Mouse (Mus musculus): ENCODE results near the gene Ap3s2.

Gene Ap3s2

GRCm38 (mm10) chr7:79890436-79891221 is 29.8 kb downstream of the Ap3s2 start:
- no peak for DNase-seq (ENCODE audit: low spot score in 2 of 2)

GRCm38 (mm10) chr7:79888603-79889002 is 31.8 kb downstream of the Ap3s2 start:
- no peak for DNase-seq (ENCODE audit: low spot score in 2 of 2)

GRCm38 (mm10) chr7:79883613-79884334 is 36.7 kb downstream of the Ap3s2 start:
- DNase-seq (ENCODE audit: low spot score in 2 of 2), result no peak

- DNase-seq (ENCODE audit: low spot score in 2 of 2), result no peak
Measured at GRCm38 (mm10) chr7:79881901-79882300, 38.5 kb downstream of the Ap3s2 start.

- DNase-seq (ENCODE audit: low spot score in 2 of 2), result no peak
Measured at GRCm38 (mm10) chr7:79880998-79881397, 39.5 kb downstream of the Ap3s2 start.

GRCm38 (mm10) chr7:79880033-79880432 is 40.4 kb downstream of the Ap3s2 start:
- no peak for DNase-seq (ENCODE audit: low spot score in 2 of 2)

GRCm38 (mm10) chr7:79878455-79879025 is 41.9 kb downstream of the Ap3s2 start:
- no peak for DNase-seq (ENCODE audit: low spot score in 2 of 2)

GRCm38 (mm10) chr7:79873407-79873806 is 47.0 kb downstream of the Ap3s2 start:
- no peak for DNase-seq (ENCODE audit: low spot score in 2 of 2)

- no peak for DNase-seq (ENCODE audit: low spot score in 2 of 2)
Measured at GRCm38 (mm10) chr7:79871797-79872345, 48.6 kb downstream of the Ap3s2 start.

GRCm38 (mm10) chr7:79869072-79869719 is 51.3 kb downstream of the Ap3s2 start:
- DNase-seq (ENCODE audit: low spot score in 2 of 2), result no peak

GRCm38 (mm10) chr7:79868475-79868874 is 52.0 kb downstream of the Ap3s2 start:
- DNase-seq (ENCODE audit: low spot score in 2 of 2), result no peak

- DNase-seq (ENCODE audit: low spot score in 2 of 2), result no peak
Measured at GRCm38 (mm10) chr7:79867861-79868260, 52.6 kb downstream of the Ap3s2 start.

- DNase-seq (ENCODE audit: low spot score in 2 of 2), result no peak
Measured at GRCm38 (mm10) chr7:79866294-79867000, 54.0 kb downstream of the Ap3s2 start.

GRCm38 (mm10) chr7:79861794-79862193 is 58.7 kb downstream of the Ap3s2 start:
- no peak for DNase-seq (ENCODE audit: low spot score in 2 of 2)

- no peak for DNase-seq (ENCODE audit: low spot score in 2 of 2)
Measured at GRCm38 (mm10) chr7:79860811-79861210, 59.6 kb downstream of the Ap3s2 start, which contains the start of gene Anpep. Anpep (minus strand) TSS chr7:79861059.

GRCm38 (mm10) chr7:79858956-79859630 is 61.4 kb downstream of the Ap3s2 start:
- DNase-seq (ENCODE audit: low spot score in 2 of 2), result no peak

GRCm38 (mm10) chr7:79858202-79858934 is 62.1 kb downstream of the Ap3s2 start:
- no peak for DNase-seq (ENCODE audit: low spot score in 2 of 2)

- no peak for DNase-seq (ENCODE audit: low spot score in 2 of 2)
Measured at GRCm38 (mm10) chr7:79856305-79856704, 64.1 kb downstream of the Ap3s2 start.

- no peak for DNase-seq (ENCODE audit: low spot score in 2 of 2)
Measured at GRCm38 (mm10) chr7:79847456-79848451, 72.7 kb downstream of the Ap3s2 start.
